Mouse (Mus musculus) embryonic facial prominence, embryonic 15.5 days (tissue): ENCODE data around the gene Map3k20. TPM values are rescaled to one million over a fixed set of nuclear protein-coding genes. Genes with fewer than 3 reads are reported as not detected.

ENCODE experiments used
- ATAC-seq: fragments of 200-750 bp; cut with Nextera tagmentation; 2 replicates; pipeline ENCODE4 v1.8.0; 2017; ENCODE audit warnings: low read depth, moderate TSS enrichment; ENCODE audit not compliant: insufficient number of reproducible peaks, low FRiP score, low TSS enrichment
- H3K27ac ChIP-seq: fragments of 300-500 bp; sonication (generic); replicated peaks from 2 replicates; pipeline ENCODE4 v1.5.1; 2015; ENCODE audit warnings: mild to moderate bottlenecking, inconsistent platforms
- H3K27me3 ChIP-seq: fragments of 300-500 bp; sonication (generic); 2 replicates; pipeline ENCODE4 v1.6.1; 2015; ENCODE audit warnings: inconsistent platforms
- H3K36me3 ChIP-seq: fragments of 300-500 bp; sonication (generic); 2 replicates; pipeline ENCODE4 v1.6.1; 2015; ENCODE audit warnings: mild to moderate bottlenecking, inconsistent platforms
- H3K4me1 ChIP-seq: fragments of 300-500 bp; sonication (generic); 2 replicates; pipeline ENCODE4 v1.6.1; 2015; ENCODE audit warnings: inconsistent platforms
- H3K4me2 ChIP-seq: fragments of 300-500 bp; sonication (generic); replicated peaks from 2 replicates; pipeline ENCODE4 v1.6.1; 2015; ENCODE audit warnings: mild to moderate bottlenecking, inconsistent platforms
- H3K4me3 ChIP-seq: fragments of 300-500 bp; sonication (generic); replicated peaks from 2 replicates; pipeline ENCODE4 v1.5.1; 2015; ENCODE audit warnings: mild to moderate bottlenecking, inconsistent platforms
- H3K9ac ChIP-seq: fragments of 300-500 bp; sonication (generic); 2 replicates; pipeline ENCODE4 v1.6.1; 2015; ENCODE audit warnings: inconsistent platforms
- H3K9me3 ChIP-seq: fragments of 300-500 bp; sonication (generic); replicated peaks from 2 replicates; pipeline ENCODE4 v1.6.1; 2016; ENCODE audit warnings: inconsistent platforms
- whole genome bisulfite sequencing: fragments of 180-500 bp; shearing (Covaris S2); methylation state at CpG from one replicate; pipeline ENCODE4 v1.1.7; 2015; 5-methylcytosine and 5-hydroxymethylcytosine counted together
- polyA plus RNA-seq: library from polyadenylated mRNA; unstranded; fragments of >200 nt; fragmentation: Nextera tagmentation; extraction: Ambion mirVana; gene quantifications from 2 replicates; pipeline ENCODE4 v1.2.1, GENCODE M21; 2015

The Map3k20 gene
- polyA plus RNA-seq, 1 experiment from 2014 or later, result 21.0 TPM

- Histone ChIP-seq H3K4me3 (no peak overlapping the region), H3K27me3 (no peaks in the 10 kb centered on the region), H3K9ac (no peak overlapping the region), H3K36me3 (peaks cover 25% of the 10 kb centered on the region; the same call in 1 of the 2 replicates), H3K9me3 (no peaks in the 10 kb centered on the region), H3K4me2 (no peak overlapping the region), H3K27ac (no peak overlapping the region; the same call in 1 of the 2 replicates), H3K4me1 (0 out of 2 replicates have a peak, but pooled peaks cover 3% of the 10 kb centered on the region)
- 59% methylated on average over 11 of the region's 11 CpGs for WGBS
- ATAC-seq, result no peak
These were observed 97.9 kb downstream of the Map3k20 start for GRCm38 (mm10) chr2:72383321-72383720.

GRCm38 (mm10) chr2:72389411-72389810, 104.0 kb downstream of the Map3k20 start:
- H3K4me1 ChIP-seq, result 0 out of 2 replicates have a peak, but pooled peaks cover 6% of the 10 kb centered on the region
- no peak overlapping the region for H3K4me2 ChIP-seq
- H3K27me3 ChIP-seq, result no peaks in the 10 kb centered on the region
- peak; percentile 52; the same call in 1 of the 2 replicates for ATAC-seq
- WGBS, result 87% methylated on average over 13 of the region's 13 CpGs
- no peak overlapping the region for H3K9ac ChIP-seq
- no peak overlapping the region for H3K27ac ChIP-seq
- H3K36me3 ChIP-seq, result 0 out of 2 replicates have a peak, but pooled peaks cover 5% of the 10 kb centered on the region
- no peak overlapping the region for H3K4me3 ChIP-seq
- no peaks in the 10 kb centered on the region for H3K9me3 ChIP-seq

- Histone ChIP-seq H3K36me3 (peaks cover 5% of the 10 kb centered on the region; the same call in 1 of the 2 replicates), H3K9me3 (no peaks in the 10 kb centered on the region), H3K4me3 (no peak overlapping the region), H3K27me3 (no peaks in the 10 kb centered on the region), H3K4me1 (0 out of 2 replicates have a peak, but pooled peaks cover 6% of the 10 kb centered on the region), H3K9ac (no peak overlapping the region), H3K4me2 (no peak overlapping the region), H3K27ac (no peak overlapping the region)
- 17% methylated on average over 9 of the region's 9 CpGs for WGBS
- 0 out of 2 replicates have a peak, but pooled peaks have one; percentile 41 for ATAC-seq
These were observed 104.5 kb downstream of the Map3k20 start for GRCm38 (mm10) chr2:72389942-72390341.

- H3K4me1 ChIP-seq, result 0 out of 2 replicates have a peak, but pooled peaks cover 6% of the 10 kb centered on the region
- no peak overlapping the region for H3K9ac ChIP-seq
- H3K36me3 ChIP-seq, result peaks cover 10% of the 10 kb centered on the region; the same call in 1 of the 2 replicates
- no peaks in the 10 kb centered on the region for H3K9me3 ChIP-seq
- H3K4me3 ChIP-seq, result no peak overlapping the region
- H3K27me3 ChIP-seq, result no peaks in the 10 kb centered on the region
- no peak overlapping the region for H3K4me2 ChIP-seq
- no peak overlapping the region for H3K27ac ChIP-seq
- ATAC-seq, result no peak
- 63% methylated on average over 6 of the region's 6 CpGs for WGBS
These were observed 105.0 kb downstream of the Map3k20 start for GRCm38 (mm10) chr2:72390474-72390873.

- peaks cover 12% of the 10 kb centered on the region; the same call in 1 of the 2 replicates for H3K36me3 ChIP-seq
These were observed 105.6 kb downstream of the Map3k20 start for GRCm38 (mm10) chr2:72391024-72391423.

GRCm38 (mm10) chr2:72391721-72392120, 106.3 kb downstream of the Map3k20 start:
- H3K27me3 ChIP-seq, result no peaks in the 10 kb centered on the region
- H3K27ac ChIP-seq, result no peak overlapping the region
- H3K4me3 ChIP-seq, result no peak overlapping the region
- peaks cover 6% of the 10 kb centered on the region; the same call in 1 of the 2 replicates for H3K36me3 ChIP-seq
- no peak for ATAC-seq
- 0 out of 2 replicates have a peak, but pooled peaks cover 6% of the 10 kb centered on the region for H3K4me1 ChIP-seq
- no peak overlapping the region for H3K9ac ChIP-seq
- no peak overlapping the region for H3K4me2 ChIP-seq
- 0 out of 2 replicates have a peak, but pooled peaks cover 3% of the 10 kb centered on the region for H3K9me3 ChIP-seq
- WGBS, result 87% methylated on average over 2 of the region's 2 CpGs

More at GRCm38 (mm10) chr2:72391024-72391423, 105.6 kb downstream of the Map3k20 start:
- H3K27ac ChIP-seq, result no peak overlapping the region
- H3K4me2 ChIP-seq, result no peak overlapping the region
- H3K27me3 ChIP-seq, result no peaks in the 10 kb centered on the region
- no peak overlapping the region for H3K9ac ChIP-seq
- H3K4me1 ChIP-seq, result 0 out of 2 replicates have a peak, but pooled peaks cover 6% of the 10 kb centered on the region
- no peak overlapping the region for H3K4me3 ChIP-seq
- ATAC-seq, result no peak
- 0 out of 2 replicates have a peak, but pooled peaks cover 3% of the 10 kb centered on the region for H3K9me3 ChIP-seq
- WGBS, result 22% methylated on average over 4 of the region's 4 CpGs

- no peak for ATAC-seq
- 0 out of 2 replicates have a peak, but pooled peaks cover 6% of the 10 kb centered on the region for H3K4me1 ChIP-seq
- H3K4me3 ChIP-seq, result no peak overlapping the region
- H3K27me3 ChIP-seq, result no peaks in the 10 kb centered on the region
- H3K9ac ChIP-seq, result no peak overlapping the region
- no peak overlapping the region for H3K4me2 ChIP-seq
- peaks cover 6% of the 10 kb centered on the region; the same call in 1 of the 2 replicates for H3K36me3 ChIP-seq
- no peak overlapping the region for H3K27ac ChIP-seq
- H3K9me3 ChIP-seq, result 0 out of 2 replicates have a peak, but pooled peaks cover 3% of the 10 kb centered on the region
- WGBS, result 40% methylated on average over 4 of the region's 4 CpGs
These were observed 106.9 kb downstream of the Map3k20 start for GRCm38 (mm10) chr2:72392316-72392715.

GRCm38 (mm10) chr2:72396934-72397333, 111.5 kb downstream of the Map3k20 start:
- Histone ChIP-seq H3K9me3 (0 out of 2 replicates have a peak, but pooled peaks cover 3% of the 10 kb centered on the region), H3K36me3 (peaks cover 6% of the 10 kb centered on the region; the same call in 1 of the 2 replicates), H3K27ac (no peak overlapping the region), H3K4me2 (no peak overlapping the region), H3K4me3 (no peak overlapping the region), H3K27me3 (no peaks in the 10 kb centered on the region), H3K4me1 (no peaks in the 10 kb centered on the region), H3K9ac (no peak overlapping the region)
- WGBS, result 77% methylated on average over 6 of the region's 6 CpGs
- no peak for ATAC-seq

GRCm38 (mm10) chr2:72398227-72398626, 112.8 kb downstream of the Map3k20 start:
- Histone ChIP-seq H3K9me3 (0 out of 2 replicates have a peak, but pooled peaks cover 3% of the 10 kb centered on the region), H3K4me2 (no peak overlapping the region)
- no peak for ATAC-seq

GRCm38 (mm10) chr2:72399469-72400195, 114.2 kb downstream of the Map3k20 start:
- H3K4me3 ChIP-seq, result no peak overlapping the region
- H3K27me3 ChIP-seq, result no peaks in the 10 kb centered on the region
- H3K9me3 ChIP-seq, result 0 out of 2 replicates have a peak, but pooled peaks cover 3% of the 10 kb centered on the region
- H3K9ac ChIP-seq, result no peak overlapping the region
- WGBS, result 69% methylated on average over 12 of the region's 12 CpGs
- peaks cover 6% of the 10 kb centered on the region; the same call in 1 of the 2 replicates for H3K36me3 ChIP-seq
- no peak for ATAC-seq
- H3K4me2 ChIP-seq, result no peak overlapping the region
- H3K4me1 ChIP-seq, result 0 out of 2 replicates have a peak, but pooled peaks cover 6% of the 10 kb centered on the region
- H3K27ac ChIP-seq, result no peak overlapping the region

More at GRCm38 (mm10) chr2:72398227-72398626, 112.8 kb downstream of the Map3k20 start:
- Histone ChIP-seq H3K4me1 (0 out of 2 replicates have a peak, but pooled peaks cover 6% of the 10 kb centered on the region), H3K27ac (no peak overlapping the region), H3K27me3 (no peaks in the 10 kb centered on the region), H3K9ac (no peak overlapping the region), H3K36me3 (peaks cover 6% of the 10 kb centered on the region; the same call in 1 of the 2 replicates), H3K4me3 (no peak overlapping the region)
- WGBS, result 27% methylated on average over 13 of the region's 13 CpGs

- H3K27ac ChIP-seq, result no peak overlapping the region
- no peaks in the 10 kb centered on the region for H3K36me3 ChIP-seq
- no peak for ATAC-seq
- H3K9me3 ChIP-seq, result no peaks in the 10 kb centered on the region
- no peak overlapping the region for H3K4me2 ChIP-seq
- H3K4me1 ChIP-seq, result 0 out of 2 replicates have a peak, but pooled peaks cover 6% of the 10 kb centered on the region
- no peak overlapping the region for H3K9ac ChIP-seq
- 77% methylated on average over 9 of the region's 9 CpGs for whole genome bisulfite sequencing
- H3K27me3 ChIP-seq, result no peaks in the 10 kb centered on the region
- H3K4me3 ChIP-seq, result no peak overlapping the region
These were observed 115.9 kb downstream of the Map3k20 start for GRCm38 (mm10) chr2:72401290-72401689.
